Mouse (Mus musculus): ENCODE results near the gene Sapcd1. TPM values are rescaled to one million over a fixed set of nuclear protein-coding genes. Genes with fewer than 3 reads are reported as not detected.
"Not testable (repeated sequence)": the region's sequence is repeated elsewhere in the genome, so short reads cannot be mapped to it uniquely, and the experiment has no call there.

The Sapcd1 gene
- polyA plus RNA-seq, 1 experiment = 0.69 TPM

GRCm38 (mm10) chr17:35015296-35015695 is 12.5 kb downstream of the Sapcd1 start:
- H3K4me3 ChIP-seq (ENCODE audit: insufficient read depth, low read depth, low read length) = no peak overlapping the region
- 92% methylated on average over 16 of the region's 16 CpGs for WGBS
- no peak for TF ChIP-seq CTCF (conservative IDR thresholded peaks at IDR 0.05; ENCODE audit: insufficient read depth, insufficient read length, low read depth, low read length)
- no peak for TF ChIP-seq POLR2A (IDR thresholded peaks at IDR 0.05; ENCODE audit: low read depth, low read length)
- DNase-seq = no peak
- H3K4me1 ChIP-seq (ENCODE audit: control insufficient read depth, insufficient read depth, low read length) = no peaks in the 10 kb centered on the region
- no peaks in the 10 kb centered on the region for H3K27me3 ChIP-seq (replicated peaks; ENCODE audit: control insufficient read depth, insufficient read depth, low read length)
- H3K27ac ChIP-seq (ENCODE audit: insufficient read depth, low read depth, low read length) = no peak overlapping the region
- H3K36me3 ChIP-seq (ENCODE audit: control insufficient read depth, insufficient read depth, low read length) = no peaks in the 10 kb centered on the region; the same call in 1 of the 2 replicates

GRCm38 (mm10) chr17:35013221-35013620 is 14.6 kb downstream of the Sapcd1 start:
- no peak for TF ChIP-seq POLR2A (IDR thresholded peaks at IDR 0.05; ENCODE audit: low read depth, low read length)
- no peak for TF ChIP-seq CTCF (conservative IDR thresholded peaks at IDR 0.05; ENCODE audit: insufficient read depth, insufficient read length, low read depth, low read length)
- no peaks in the 10 kb centered on the region for H3K27me3 ChIP-seq (replicated peaks; ENCODE audit: control insufficient read depth, insufficient read depth, low read length)
- 77% methylated on average over 6 of the region's 6 CpGs for WGBS
- no peaks in the 10 kb centered on the region for H3K4me1 ChIP-seq (ENCODE audit: control insufficient read depth, insufficient read depth, low read length)
- no peak for DNase-seq
- H3K27ac ChIP-seq (ENCODE audit: insufficient read depth, low read depth, low read length) = no peak overlapping the region
- no peak overlapping the region for H3K4me3 ChIP-seq (ENCODE audit: insufficient read depth, low read depth, low read length)
- H3K36me3 ChIP-seq (ENCODE audit: control insufficient read depth, insufficient read depth, low read length) = no peaks in the 10 kb centered on the region; the same call in 1 of the 2 replicates

- no peaks in the 10 kb centered on the region; the same call in 1 of the 2 replicates for H3K36me3 ChIP-seq (ENCODE audit: control insufficient read depth, insufficient read depth, low read length)
- TF ChIP-seq CTCF (conservative IDR thresholded peaks at IDR 0.05; ENCODE audit: insufficient read depth, insufficient read length, low read depth, low read length) (no peak), POLR2A (IDR thresholded peaks at IDR 0.05; ENCODE audit: low read depth, low read length) (no peak)
- H3K27me3 ChIP-seq (replicated peaks; ENCODE audit: control insufficient read depth, insufficient read depth, low read length) = no peaks in the 10 kb centered on the region
- no peak for DNase-seq
- H3K4me3 ChIP-seq (ENCODE audit: insufficient read depth, low read depth, low read length) = no peak overlapping the region
- H3K4me1 ChIP-seq (ENCODE audit: control insufficient read depth, insufficient read depth, low read length) = no peaks in the 10 kb centered on the region
- WGBS = 89% methylated on average over 13 of the region's 13 CpGs
- H3K27ac ChIP-seq (ENCODE audit: insufficient read depth, low read depth, low read length) = no peak overlapping the region
Measured at GRCm38 (mm10) chr17:35012430-35012829, 15.4 kb downstream of the Sapcd1 start.

GRCm38 (mm10) chr17:35011440-35011839 is 16.4 kb downstream of the Sapcd1 start:
- DNase-seq = no peak
- WGBS = 90% methylated on average over 8 of the region's 8 CpGs
- Histone ChIP-seq H3K27me3 (replicated peaks; ENCODE audit: control insufficient read depth, insufficient read depth, low read length) (no peaks in the 10 kb centered on the region), H3K4me1 (ENCODE audit: control insufficient read depth, insufficient read depth, low read length) (no peaks in the 10 kb centered on the region), H3K27ac (ENCODE audit: insufficient read depth, low read depth, low read length) (no peak overlapping the region), H3K4me3 (ENCODE audit: insufficient read depth, low read depth, low read length) (no peak overlapping the region), H3K36me3 (ENCODE audit: control insufficient read depth, insufficient read depth, low read length) (no peaks in the 10 kb centered on the region; the same call in 1 of the 2 replicates)
- no peak for TF ChIP-seq POLR2A (IDR thresholded peaks at IDR 0.05; ENCODE audit: low read depth, low read length)
- TF ChIP-seq CTCF (conservative IDR thresholded peaks at IDR 0.05; ENCODE audit: insufficient read depth, insufficient read length, low read depth, low read length) = no peak

GRCm38 (mm10) chr17:35009586-35009985 is 18.2 kb downstream of the Sapcd1 start:
- H3K4me1 ChIP-seq (ENCODE audit: control insufficient read depth, insufficient read depth, low read length) = no peaks in the 10 kb centered on the region
- H3K27ac ChIP-seq (ENCODE audit: insufficient read depth, low read depth, low read length) = no peak overlapping the region
- TF ChIP-seq CTCF (conservative IDR thresholded peaks at IDR 0.05; ENCODE audit: insufficient read depth, insufficient read length, low read depth, low read length) (no peak), POLR2A (IDR thresholded peaks at IDR 0.05; ENCODE audit: low read depth, low read length) (no peak)
- no peaks in the 10 kb centered on the region; the same call in 1 of the 2 replicates for H3K36me3 ChIP-seq (ENCODE audit: control insufficient read depth, insufficient read depth, low read length)
- no peak overlapping the region for H3K4me3 ChIP-seq (ENCODE audit: insufficient read depth, low read depth, low read length)
- DNase-seq = no peak
- 65% methylated on average over 7 of the region's 7 CpGs for WGBS
- no peaks in the 10 kb centered on the region for H3K27me3 ChIP-seq (replicated peaks; ENCODE audit: control insufficient read depth, insufficient read depth, low read length)

GRCm38 (mm10) chr17:35007387-35007991 is 20.3 kb downstream of the Sapcd1 start:
- no peaks in the 10 kb centered on the region for H3K27me3 ChIP-seq (replicated peaks; ENCODE audit: control insufficient read depth, insufficient read depth, low read length)
- no peak overlapping the region for H3K4me3 ChIP-seq (ENCODE audit: insufficient read depth, low read depth, low read length)
- no peak overlapping the region for H3K27ac ChIP-seq (ENCODE audit: insufficient read depth, low read depth, low read length)
- TF ChIP-seq CTCF (conservative IDR thresholded peaks at IDR 0.05; ENCODE audit: insufficient read depth, insufficient read length, low read depth, low read length) (no peak), POLR2A (IDR thresholded peaks at IDR 0.05; ENCODE audit: low read depth, low read length) (no peak)
- no peaks in the 10 kb centered on the region for H3K4me1 ChIP-seq (ENCODE audit: control insufficient read depth, insufficient read depth, low read length)
- no peaks in the 10 kb centered on the region; the same call in 1 of the 2 replicates for H3K36me3 ChIP-seq (ENCODE audit: control insufficient read depth, insufficient read depth, low read length)
- WGBS = 93% methylated on average over 7 of the region's 7 CpGs
- DNase-seq = no peak

GRCm38 (mm10) chr17:35005902-35006301 is 21.9 kb downstream of the Sapcd1 start:
- 91% methylated on average over 4 of the region's 5 CpGs for WGBS
- H3K36me3 ChIP-seq (ENCODE audit: control insufficient read depth, insufficient read depth, low read length) = not testable (repeated sequence)

More at GRCm38 (mm10) chr17:35005902-35006301, 21.9 kb downstream of the Sapcd1 start:
- not testable (repeated sequence) for H3K4me1 ChIP-seq (ENCODE audit: control insufficient read depth, insufficient read depth, low read length); H3K4me3 ChIP-seq (ENCODE audit: insufficient read depth, low read depth, low read length); DNase-seq; H3K27ac ChIP-seq (ENCODE audit: insufficient read depth, low read depth, low read length); H3K27me3 ChIP-seq (replicated peaks; ENCODE audit: control insufficient read depth, insufficient read depth, low read length)

Measured in kidney, adult 2 months (tissue).